In genomic region chr3:149306291-149306690, GRCm38 (mm10) we compare ENCODE assay signal across 11 mouse cellular contexts.
"Had no signal": no experiment of that assay in that cellular context is flagged by ENCODE, and none has a peak within 500 bp of the region (broad histone marks: within the 10 kb centered on the region; RNA-seq: fewer than 3 reads in every experiment).

No protein-coding gene starts in this region.

- H3K9ac ChIP-seq: limb, embryonic 15.5 days; liver, embryonic 12.5 days; lung, embryonic 14.5 days; midbrain, embryonic 13.5 days had no signal

- H3K36me3 ChIP-seq: limb, embryonic 15.5 days; liver, embryonic 12.5 days; midbrain, embryonic 13.5 days had no signal

- H3K9me3 ChIP-seq: limb, embryonic 15.5 days; liver, embryonic 12.5 days; midbrain, embryonic 13.5 days had no signal

- DNase-seq: kidney, adult 18-20 months; kidney, postnatal 25 days; lung, embryonic 14.5 days; lung, postnatal 10 days; lung, postnatal 4 days; thymus, adult 18-20 months; thymus, postnatal 14 days had no signal

- H3K27ac ChIP-seq: left cerebral cortex, adult 2 months; limb, embryonic 15.5 days; liver, embryonic 12.5 days; midbrain, embryonic 13.5 days had no signal

- H3K4me3 ChIP-seq: left cerebral cortex, adult 2 months; limb, embryonic 15.5 days; liver, embryonic 12.5 days; midbrain, embryonic 13.5 days had no signal

- H3K27me3 ChIP-seq: limb, embryonic 15.5 days; liver, embryonic 12.5 days had no signal

- ATAC-seq: liver, embryonic 12.5 days; midbrain, embryonic 13.5 days had no signal

- H3K4me2 ChIP-seq: limb, embryonic 15.5 days; liver, embryonic 12.5 days; lung, embryonic 14.5 days; midbrain, embryonic 13.5 days had no signal

- H3K4me1 ChIP-seq: liver, embryonic 12.5 days had no signal
